Mouse (Mus musculus) spleen, embryonic (tissue): Measurements from ENCODE around the gene Vnn3.

Source experiments
- CTCF ChIA-PET: fragments of 350-600 bp; sonication (Branson Sonifier 250); formaldehyde crosslinking; loops from one replicate; lab custom pipeline; 2022; lab: Charles Lee

Vnn3 gene

DNA sequence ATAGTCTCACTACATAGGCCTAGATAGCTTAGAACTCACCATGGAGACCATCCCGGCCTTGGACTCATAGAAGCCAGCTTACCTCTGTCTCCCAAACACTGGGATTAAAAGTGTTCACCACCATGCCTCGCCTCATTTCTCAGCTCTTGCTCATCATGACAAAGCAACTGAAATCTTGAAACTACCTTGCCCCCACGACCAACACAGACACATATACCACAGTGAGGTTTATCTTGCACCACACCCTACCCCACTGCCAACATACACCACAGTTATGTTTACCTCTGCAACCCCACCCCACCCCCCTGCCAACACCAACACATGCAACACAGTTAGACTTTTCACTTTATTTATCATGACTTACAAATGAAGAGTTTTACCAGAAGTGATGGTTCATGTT is 34.8 kb downstream of the Vnn3 start:
- CTCF ChIA-PET, result no interaction called here

DNA sequence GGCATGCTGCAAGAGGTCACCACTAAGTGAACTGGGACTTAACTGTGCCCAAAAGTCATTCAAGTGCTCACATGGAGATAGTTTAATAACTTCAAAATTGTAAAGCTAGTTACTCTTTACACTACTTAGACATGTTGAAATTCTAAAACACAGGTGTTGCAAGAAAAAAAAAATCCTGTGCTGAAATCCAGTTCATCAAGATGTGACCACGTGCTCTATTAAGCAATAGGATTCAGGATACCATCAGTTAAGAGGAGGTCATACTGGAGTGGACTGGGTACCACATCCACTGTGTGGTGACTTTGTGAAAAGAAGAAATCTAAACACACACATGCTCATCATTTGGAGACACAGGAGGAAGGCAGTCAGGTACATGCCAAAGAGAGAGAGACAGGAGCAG is 41.7 kb downstream of the Vnn3 start:
- CTCF ChIA-PET, result no interaction called here

DNA sequence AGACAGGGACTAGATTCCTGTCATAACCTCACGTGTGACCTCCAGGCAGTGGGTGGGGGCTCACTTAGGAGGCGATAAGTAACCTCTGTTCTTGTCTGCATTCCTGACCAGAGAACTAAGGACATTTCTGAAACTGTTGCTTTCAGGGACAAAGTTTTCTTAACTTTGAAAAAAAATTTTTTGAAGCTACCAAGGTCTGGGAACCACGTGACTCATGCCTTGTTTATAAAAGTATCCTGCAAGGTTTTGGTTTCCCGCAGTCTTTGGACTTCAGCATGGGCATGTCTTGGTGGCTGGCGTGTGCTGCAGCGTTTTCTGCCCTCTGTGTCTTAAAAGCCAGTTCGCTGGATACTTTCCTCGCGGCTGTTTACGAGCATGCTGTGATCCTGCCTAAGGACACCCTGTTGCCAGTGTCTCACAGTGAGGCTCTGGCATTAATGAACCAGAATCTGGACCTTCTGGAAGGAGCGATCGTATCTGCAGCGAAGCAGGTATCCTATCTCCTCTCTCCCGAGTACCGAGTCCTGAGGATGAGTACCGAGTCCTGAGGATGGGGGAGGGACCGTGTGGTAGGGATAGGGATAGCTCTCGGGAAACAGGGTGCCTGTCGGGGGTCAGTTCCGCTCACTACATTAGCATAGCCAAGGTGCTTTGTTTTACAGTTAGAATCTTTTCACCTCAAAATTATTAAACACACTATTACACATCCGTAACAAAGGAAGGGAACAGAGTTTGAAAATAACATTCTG is 43.5 kb downstream of the Vnn3 start, which contains the start of gene Vnn1:
Vnn1 (plus strand) TSS at position 88 of the 749 bp plus-strand sequence.
- CTCF ChIA-PET, result no interaction called here

DNA sequence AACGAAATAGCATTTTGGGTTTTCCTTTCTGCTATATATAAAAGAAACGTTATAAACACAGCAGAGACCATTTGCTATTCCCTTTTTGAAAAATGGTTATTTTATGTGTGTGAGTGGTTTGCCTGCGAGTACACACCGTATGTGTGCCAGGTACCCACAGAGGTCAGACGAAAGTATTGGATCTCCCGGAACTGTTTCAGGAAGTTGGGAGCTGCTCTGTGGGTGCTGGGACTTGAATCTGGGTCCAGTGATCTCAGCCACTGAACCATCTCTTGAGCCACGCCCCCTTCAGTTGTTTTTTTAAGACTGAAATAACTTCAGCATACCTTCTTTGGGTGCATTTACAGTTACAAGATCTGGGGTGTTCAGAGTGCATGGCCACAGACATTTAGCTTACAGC is 44.1 kb downstream of the Vnn3 start:
- CTCF ChIA-PET, result no interaction called here

DNA sequence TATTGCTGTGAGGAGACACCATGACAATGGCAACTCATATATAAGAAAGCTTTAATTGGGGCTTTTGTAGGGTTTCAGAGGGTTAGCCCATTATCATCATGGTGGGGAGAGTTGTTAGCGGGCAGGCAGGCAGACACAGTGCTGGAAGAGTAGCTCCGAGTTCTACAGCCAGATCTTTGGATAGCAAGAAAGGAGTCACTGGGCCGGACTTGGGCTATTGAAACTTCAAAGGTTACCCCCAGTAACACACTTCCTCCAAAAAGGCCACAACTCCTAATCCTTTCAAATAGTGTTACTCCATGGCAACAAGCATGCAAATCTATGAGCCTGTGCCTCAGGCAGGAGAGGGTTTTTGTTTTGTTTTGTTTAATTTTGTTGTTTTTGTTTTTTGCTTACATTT is 49.9 kb downstream of the Vnn3 start:
- CTCF ChIA-PET, result no interaction called here

DNA sequence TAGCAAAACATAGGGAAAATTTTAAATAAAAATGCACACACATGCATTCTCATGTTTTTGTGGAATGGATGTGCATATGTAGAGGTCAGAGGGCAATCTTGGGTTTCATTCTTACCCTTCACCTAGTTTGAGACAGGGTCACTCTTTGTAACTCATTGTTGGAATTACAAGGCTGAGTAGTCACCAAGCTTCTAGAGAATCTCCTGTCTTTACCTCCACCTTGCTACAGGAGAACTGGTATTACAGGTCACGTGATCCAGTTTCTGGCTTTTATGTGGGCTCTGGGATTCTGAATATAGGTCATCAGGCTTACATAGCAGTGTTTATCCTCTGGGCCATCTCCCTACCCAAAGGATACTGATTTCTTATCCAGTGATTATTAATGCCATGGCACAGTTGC is 54.4 kb downstream of the Vnn3 start:
- CTCF ChIA-PET, result no interaction called here
